Mouse (Mus musculus): ENCODE measurements at regions not wholly inside any gene's neighbourhood (a gene's known extent, or its start where the extent isn't known, plus 50 kb on each side); places are given as distances from the start of the nearest gene placed in this dataset.

- Histone ChIP-seq H3K4me3 (ENCODE audit: insufficient read depth, low read length) (no peak overlapping the region), H3K4me1 (ENCODE audit: control insufficient read depth, insufficient read depth, low read length) (no peaks in the 10 kb centered on the region), H3K27ac (ENCODE audit: insufficient read depth, low read length) (no peak overlapping the region)
- TF ChIP-seq POLR2A (IDR thresholded peaks at IDR 0.05; ENCODE audit: low read depth, low read length) (no peak), CTCF (IDR thresholded peaks at IDR 0.05; ENCODE audit: borderline replicate concordance, insufficient read depth, low read length) (no peak)
Observed at GRCm38 (mm10) chr17:79798361-79798760, 83.5 kb upstream of the Cyp1b1 start.

- TF ChIP-seq CTCF (IDR thresholded peaks at IDR 0.05; ENCODE audit: borderline replicate concordance, insufficient read depth, low read length) (no peak), POLR2A (IDR thresholded peaks at IDR 0.05; ENCODE audit: low read depth, low read length) (no peak)
- Histone ChIP-seq H3K4me1 (ENCODE audit: control insufficient read depth, insufficient read depth, low read length) (peaks cover 6% of the 10 kb centered on the region; the same call in 1 of the 2 replicates), H3K4me3 (ENCODE audit: insufficient read depth, low read length) (no peak overlapping the region), H3K27ac (ENCODE audit: insufficient read depth, low read length) (no peak overlapping the region)
Observed at GRCm38 (mm10) chr17:79790166-79790565, 75.3 kb upstream of the Cyp1b1 start.

- TF ChIP-seq POLR2A (IDR thresholded peaks at IDR 0.05; ENCODE audit: low read depth, low read length) (no peak), CTCF (IDR thresholded peaks at IDR 0.05; ENCODE audit: borderline replicate concordance, insufficient read depth, low read length) (no peak)
- Histone ChIP-seq H3K4me3 (ENCODE audit: insufficient read depth, low read length) (no peak overlapping the region), H3K27ac (ENCODE audit: insufficient read depth, low read length) (peak overlapping the region; percentile 89), H3K4me1 (ENCODE audit: control insufficient read depth, insufficient read depth, low read length) (peaks cover 6% of the 10 kb centered on the region; the same call in 1 of the 2 replicates)
Observed at GRCm38 (mm10) chr17:79787201-79787600, 72.3 kb upstream of the Cyp1b1 start.

- peak overlapping the region; percentile 89 for H3K27ac ChIP-seq (ENCODE audit: insufficient read depth, low read length)
- H3K4me3 ChIP-seq (ENCODE audit: insufficient read depth, low read length), result no peak overlapping the region
- TF ChIP-seq POLR2A (IDR thresholded peaks at IDR 0.05; ENCODE audit: low read depth, low read length) (no peak), CTCF (IDR thresholded peaks at IDR 0.05; ENCODE audit: borderline replicate concordance, insufficient read depth, low read length) (no peak)
- peaks cover 6% of the 10 kb centered on the region; the same call in 1 of the 2 replicates for H3K4me1 ChIP-seq (ENCODE audit: control insufficient read depth, insufficient read depth, low read length)
Observed at GRCm38 (mm10) chr17:79786691-79787090, 71.8 kb upstream of the Cyp1b1 start.

- peaks cover 6% of the 10 kb centered on the region; the same call in 1 of the 2 replicates for H3K4me1 ChIP-seq (ENCODE audit: control insufficient read depth, insufficient read depth, low read length)
- H3K4me3 ChIP-seq (ENCODE audit: insufficient read depth, low read length), result no peak overlapping the region
- TF ChIP-seq CTCF (IDR thresholded peaks at IDR 0.05; ENCODE audit: borderline replicate concordance, insufficient read depth, low read length) (no peak), POLR2A (IDR thresholded peaks at IDR 0.05; ENCODE audit: low read depth, low read length) (no peak)
- peak overlapping the region; percentile 89 for H3K27ac ChIP-seq (ENCODE audit: insufficient read depth, low read length)
Observed at GRCm38 (mm10) chr17:79786270-79786669, 71.4 kb upstream of the Cyp1b1 start.

GRCm38 (mm10) chr17:79784256-79784870 is 69.5 kb upstream of the Cyp1b1 start:
- H3K4me3 ChIP-seq (ENCODE audit: insufficient read depth, low read length), result no peak overlapping the region
- no peak overlapping the region for H3K27ac ChIP-seq (ENCODE audit: insufficient read depth, low read length)
- TF ChIP-seq POLR2A (IDR thresholded peaks at IDR 0.05; ENCODE audit: low read depth, low read length), result no peak
- TF ChIP-seq CTCF (IDR thresholded peaks at IDR 0.05; ENCODE audit: borderline replicate concordance, insufficient read depth, low read length), result no peak
- peaks cover 6% of the 10 kb centered on the region; the same call in 1 of the 2 replicates for H3K4me1 ChIP-seq (ENCODE audit: control insufficient read depth, insufficient read depth, low read length)

GRCm38 (mm10) chr17:79781733-79782663 is 67.1 kb upstream of the Cyp1b1 start:
- Histone ChIP-seq H3K27ac (ENCODE audit: insufficient read depth, low read length) (peak overlapping the region; percentile 90), H3K4me3 (ENCODE audit: insufficient read depth, low read length) (no peak overlapping the region), H3K4me1 (ENCODE audit: control insufficient read depth, insufficient read depth, low read length) (peaks cover 6% of the 10 kb centered on the region; the same call in 1 of the 2 replicates)
- TF ChIP-seq CTCF (IDR thresholded peaks at IDR 0.05; ENCODE audit: borderline replicate concordance, insufficient read depth, low read length) (no peak), POLR2A (IDR thresholded peaks at IDR 0.05; ENCODE audit: low read depth, low read length) (0 out of 2 replicates have a peak, but pooled peaks have one; percentile 14)

- H3K4me3 ChIP-seq (ENCODE audit: insufficient read depth, low read length), result no peak overlapping the region
- peak overlapping the region; percentile 36 for H3K27ac ChIP-seq (ENCODE audit: insufficient read depth, low read length)
- TF ChIP-seq CTCF (IDR thresholded peaks at IDR 0.05; ENCODE audit: borderline replicate concordance, insufficient read depth, low read length) (no peak), POLR2A (IDR thresholded peaks at IDR 0.05; ENCODE audit: low read depth, low read length) (no peak)
- H3K4me1 ChIP-seq (ENCODE audit: control insufficient read depth, insufficient read depth, low read length), result no peaks in the 10 kb centered on the region
Observed at GRCm38 (mm10) chr17:79781262-79781661, 66.4 kb upstream of the Cyp1b1 start.

GRCm38 (mm10) chr17:79777874-79778395 is 63.1 kb upstream of the Cyp1b1 start:
- no peak for TF ChIP-seq POLR2A (IDR thresholded peaks at IDR 0.05; ENCODE audit: low read depth, low read length)
- no peak for TF ChIP-seq CTCF (IDR thresholded peaks at IDR 0.05; ENCODE audit: borderline replicate concordance, insufficient read depth, low read length)
- no peaks in the 10 kb centered on the region for H3K4me1 ChIP-seq (ENCODE audit: control insufficient read depth, insufficient read depth, low read length)
- no peak overlapping the region for H3K4me3 ChIP-seq (ENCODE audit: insufficient read depth, low read length)
- H3K27ac ChIP-seq (ENCODE audit: insufficient read depth, low read length), result no peak overlapping the region
